ENCODE assay signal across 8 mouse cellular contexts in the genomic region with DNA sequence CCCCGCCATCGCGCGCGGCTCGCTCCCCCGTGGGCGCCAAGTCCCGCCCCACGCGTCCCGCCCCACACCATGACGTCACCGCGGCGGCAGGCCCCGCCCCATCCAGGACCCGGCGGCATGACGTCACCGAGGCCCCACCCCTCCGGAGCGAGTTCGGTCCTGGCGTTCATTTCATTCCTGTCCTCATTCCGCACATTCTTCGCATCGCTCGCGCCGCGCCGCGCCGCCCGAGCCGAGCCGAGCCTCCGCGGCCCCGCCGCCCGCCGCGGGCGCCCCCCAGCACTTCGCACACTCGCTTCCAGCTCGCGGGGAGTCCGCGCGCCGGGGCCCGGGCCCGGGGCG. TPM values are rescaled to one million over a fixed set of nuclear protein-coding genes. Genes with fewer than 3 reads are reported as not detected.
DNase-seq lines count a peak whose midpoint lies in the region; ATAC-seq and TF ChIP-seq lines count a peak whose summit lies in the region.

Tead1 (plus strand) TSS at position 148 of the 342 bp plus-strand sequence.

- H3K27me3 ChIP-seq in forebrain, embryonic 11.5 days (ENCODE audit: control insufficient read depth, insufficient read depth, low read length), result no peaks in the 10 kb centered on the region
- no peaks in the 10 kb centered on the region for H3K27me3 ChIP-seq in heart, embryonic 13.5 days (replicated peaks)
- no peaks in the 10 kb centered on the region for H3K27me3 ChIP-seq in kidney, postnatal 0 days (ENCODE audit: insufficient read depth, low read length)
- peaks cover 53% of the 10 kb centered on the region for H3K27me3 ChIP-seq in liver, embryonic 11.5 days (replicated peaks; ENCODE audit: control insufficient read depth, insufficient read depth, low read length)
- no peaks in the 10 kb centered on the region for H3K27me3 ChIP-seq in neural tube, embryonic 11.5 days (ENCODE audit: control insufficient read depth, insufficient read depth, low read length)
- H3K27me3 ChIP-seq in stomach, postnatal 0 days (ENCODE audit: control insufficient read depth, insufficient read depth, low read length), result no peaks in the 10 kb centered on the region

- peak within 1 kb of the TSS; percentile 91 for H3K4me3 ChIP-seq in forebrain, embryonic 11.5 days (ENCODE audit: low read depth, low read length)
- H3K4me3 ChIP-seq in heart, embryonic 13.5 days, result peak within 1 kb of the TSS; percentile 94
- H3K4me3 ChIP-seq in kidney, postnatal 0 days (replicated peaks; ENCODE audit: low read depth, low read length), result peak within 1 kb of the TSS; percentile 76
- H3K4me3 ChIP-seq in liver, embryonic 11.5 days (ENCODE audit: low read depth, low read length), result peak within 1 kb of the TSS; percentile 70
- peak within 1 kb of the TSS; percentile 95 for H3K4me3 ChIP-seq in neural tube, embryonic 11.5 days (ENCODE audit: low read depth, low read length)
- peak within 1 kb of the TSS; percentile 89 for H3K4me3 ChIP-seq in stomach, postnatal 0 days (ENCODE audit: low read depth, low read length)

- H3K4me1 ChIP-seq in forebrain, embryonic 11.5 days (replicated peaks; ENCODE audit: control insufficient read depth, insufficient read depth, low read length), result peaks cover 12% of the 10 kb centered on the region
- peaks cover 41% of the 10 kb centered on the region for H3K4me1 ChIP-seq in heart, embryonic 13.5 days
- H3K4me1 ChIP-seq in kidney, postnatal 0 days (replicated peaks; ENCODE audit: insufficient read depth, low read length), result peaks cover 4% of the 10 kb centered on the region
- no peaks in the 10 kb centered on the region; the same call in 1 of the 2 replicates for H3K4me1 ChIP-seq in liver, embryonic 11.5 days (replicated peaks; ENCODE audit: control insufficient read depth, insufficient read depth, low read length)
- H3K4me1 ChIP-seq in neural tube, embryonic 11.5 days (ENCODE audit: control insufficient read depth, insufficient read depth, low read length), result peaks cover 15% of the 10 kb centered on the region
- no peaks in the 10 kb centered on the region for H3K4me1 ChIP-seq in stomach, postnatal 0 days (replicated peaks; ENCODE audit: control insufficient read depth, insufficient read depth)

- TF ChIP-seq CTCF in kidney, postnatal 0 days (IDR thresholded peaks at IDR 0.05; ENCODE audit: low read depth), result no peak
- no peak for TF ChIP-seq CTCF in stomach, postnatal 0 days (IDR thresholded peaks at IDR 0.05; ENCODE audit: low read depth)

- H3K9ac ChIP-seq in forebrain, embryonic 11.5 days (ENCODE audit: low read length), result peak within 1 kb of the TSS; percentile 96
- H3K9ac ChIP-seq in heart, embryonic 13.5 days, result peak within 1 kb of the TSS; percentile 99
- H3K9ac ChIP-seq in kidney, postnatal 0 days (ENCODE audit: low read depth, low read length), result peak within 1 kb of the TSS; percentile 95
- peak within 1 kb of the TSS; percentile 69 for H3K9ac ChIP-seq in liver, embryonic 11.5 days (ENCODE audit: low read depth, low read length)
- peak within 1 kb of the TSS; percentile 75 for H3K9ac ChIP-seq in neural tube, embryonic 11.5 days (ENCODE audit: low read length)
- H3K9ac ChIP-seq in stomach, postnatal 0 days (ENCODE audit: low read length), result peak within 1 kb of the TSS; percentile 94

- peak; percentile 87 for ATAC-seq in forebrain, embryonic 11.5 days (replicated peaks; ENCODE audit: low FRiP score)
- ATAC-seq in heart, embryonic 13.5 days (ENCODE audit: extremely low read depth, insufficient number of reproducible peaks, low FRiP score, low TSS enrichment), result peak; percentile 79
- peak; percentile 81 for ATAC-seq in kidney, postnatal 0 days (replicated peaks; ENCODE audit: low FRiP score, low read depth)
- peak; percentile 78 for ATAC-seq in liver, embryonic 11.5 days (replicated peaks; ENCODE audit: low FRiP score)
- peak; percentile 87 for ATAC-seq in neural tube, embryonic 11.5 days (ENCODE audit: insufficient read depth, low FRiP score, low TSS enrichment)
- ATAC-seq in stomach, postnatal 0 days (ENCODE audit: low FRiP score, low TSS enrichment), result peak; percentile 90

- WGBS in forebrain, embryonic 11.5 days, result under 1% methylated on average over 52 of the region's 57 CpGs
- whole genome bisulfite sequencing in heart, embryonic 13.5 days, result under 1% methylated on average over 51 of the region's 57 CpGs
- WGBS in kidney, postnatal 0 days, result 1% methylated on average over 47 of the region's 57 CpGs
- under 1% methylated on average over 54 of the region's 57 CpGs for WGBS in liver, embryonic 11.5 days
- under 1% methylated on average over 56 of the region's 57 CpGs for WGBS in neural tube, embryonic 11.5 days
- WGBS in stomach, postnatal 0 days, result under 1% methylated on average over 16 of the region's 57 CpGs

- peak within 1 kb of the TSS; percentile 86 for H3K27ac ChIP-seq in forebrain, embryonic 11.5 days (ENCODE audit: low read depth, low read length)
- peak within 1 kb of the TSS; percentile 99 for H3K27ac ChIP-seq in heart, embryonic 13.5 days (replicated peaks)
- H3K27ac ChIP-seq in kidney, postnatal 0 days, result peak within 1 kb of the TSS; percentile 98
- peak within 1 kb of the TSS; percentile 85 for H3K27ac ChIP-seq in liver, embryonic 11.5 days (ENCODE audit: low read depth, low read length)
- peak within 1 kb of the TSS; percentile 93 for H3K27ac ChIP-seq in neural tube, embryonic 11.5 days (ENCODE audit: low read depth, low read length)
- H3K27ac ChIP-seq in stomach, postnatal 0 days (replicated peaks), result peak within 1 kb of the TSS; percentile 99

- peak within 1 kb of the TSS; percentile 78 for H3K4me2 ChIP-seq in forebrain, embryonic 11.5 days (ENCODE audit: low read depth, low read length, severe bottlenecking)
- H3K4me2 ChIP-seq in heart, embryonic 13.5 days, result peak within 1 kb of the TSS; percentile 75
- peak within 1 kb of the TSS; percentile 94 for H3K4me2 ChIP-seq in kidney, postnatal 0 days (ENCODE audit: low read length)
- H3K4me2 ChIP-seq in liver, embryonic 11.5 days, result peak within 1 kb of the TSS; percentile 67
- H3K4me2 ChIP-seq in neural tube, embryonic 11.5 days (ENCODE audit: low read depth), result peak within 1 kb of the TSS; percentile 81
- H3K4me2 ChIP-seq in stomach, postnatal 0 days (replicated peaks; ENCODE audit: low read depth), result peak within 1 kb of the TSS; percentile 76

- DNase-seq in 3T3-L1 (ENCODE audit: low read depth, low spot score), result peak; percentile 77
- DNase-seq in brain, adult 2 months (ENCODE audit: low read depth, low spot score), result peak; percentile 90
- peak; percentile 99 for DNase-seq in forebrain, embryonic 11.5 days (ENCODE audit: low spot score)
- peak; percentile 93 for DNase-seq in kidney, postnatal 0 days (ENCODE audit: low spot score)
- DNase-seq in liver, embryonic 11.5 days (ENCODE audit: low spot score), result peak; percentile 86
- DNase-seq in neural tube, embryonic 11.5 days (ENCODE audit: low spot score), result peak; percentile 93
- DNase-seq in stomach, postnatal 0 days (ENCODE audit: low spot score), result peak; percentile 97

- H3K36me3 ChIP-seq in forebrain, embryonic 11.5 days (ENCODE audit: control insufficient read depth, insufficient read depth, low read length), result no peaks in the 10 kb centered on the region
- H3K36me3 ChIP-seq in heart, embryonic 13.5 days, result no peaks in the 10 kb centered on the region
- no peaks in the 10 kb centered on the region for H3K36me3 ChIP-seq in kidney, postnatal 0 days (ENCODE audit: insufficient read depth, low read length)
- H3K36me3 ChIP-seq in liver, embryonic 11.5 days (ENCODE audit: control insufficient read depth, insufficient read depth, low read length), result no peaks in the 10 kb centered on the region
- H3K36me3 ChIP-seq in neural tube, embryonic 11.5 days (ENCODE audit: control insufficient read depth, insufficient read depth, low read length), result no peaks in the 10 kb centered on the region
- H3K36me3 ChIP-seq in stomach, postnatal 0 days (ENCODE audit: control insufficient read depth, insufficient read depth, low read length), result no peaks in the 10 kb centered on the region

- no peak for TF ChIP-seq EP300 in stomach, postnatal 0 days (optimal IDR thresholded peaks at IDR 0.05)

- H3K9me3 ChIP-seq in forebrain, embryonic 11.5 days (ENCODE audit: control insufficient read depth, low read length), result no peaks in the 10 kb centered on the region
- peaks cover 5% of the 10 kb centered on the region; the same call in 1 of the 2 replicates for H3K9me3 ChIP-seq in heart, embryonic 13.5 days
- H3K9me3 ChIP-seq in kidney, postnatal 0 days (replicated peaks; ENCODE audit: low read length), result no peaks in the 10 kb centered on the region
- no peaks in the 10 kb centered on the region for H3K9me3 ChIP-seq in liver, embryonic 11.5 days (ENCODE audit: control insufficient read depth, low read length)
- no peaks in the 10 kb centered on the region for H3K9me3 ChIP-seq in neural tube, embryonic 11.5 days (ENCODE audit: control insufficient read depth, low read length)
- H3K9me3 ChIP-seq in stomach, postnatal 0 days (ENCODE audit: control insufficient read depth, low read length), result no peaks in the 10 kb centered on the region

RNA-seq across cellular contexts. Expression of gene Tead1, which starts in this region (rescaled TPM):
- polyA plus RNA-seq in forebrain, embryonic 11.5 days (2014; fragmentation: Nextera tagmentation; extraction: Ambion mirVana), result 17.9 and 24.9 TPM in 2 replicates
- polyA plus RNA-seq in heart, embryonic 13.5 days (2015; fragmentation: Nextera tagmentation; extraction: Ambion mirVana), result 25.2 and 29.3 TPM in 2 replicates
- polyA plus RNA-seq in kidney, postnatal 0 days (2015; fragmentation: Nextera tagmentation; extraction: Ambion mirVana), result 14.9 and 17.1 TPM in 2 replicates
- 6.7 and 7.4 TPM in 2 replicates for polyA plus RNA-seq in liver, embryonic 11.5 days (2014; fragmentation: Nextera tagmentation; extraction: Ambion mirVana)
- polyA plus RNA-seq in neural tube, embryonic 11.5 days (2014; fragmentation: Nextera tagmentation; extraction: Ambion mirVana), result 11.9 and 13.2 TPM in 2 replicates
- polyA plus RNA-seq in stomach, postnatal 0 days (2015; fragmentation: Nextera tagmentation; extraction: Ambion mirVana), result 13.5 and 13.9 TPM in 2 replicates

Comparison
In these comparisons a context has a peak if more than half of its experiments do, and no peak if none do; other contexts are left out.
1. Peak in every context shown above with its lines: DNase-seq, ATAC-seq, H3K4me3 ChIP-seq and H3K27ac ChIP-seq.